Mouse (Mus musculus): Measurements from ENCODE around the gene Rgp1. TPM values are rescaled to one million over a fixed set of nuclear protein-coding genes. Genes with fewer than 3 reads are reported as not detected.
"Not testable (repeated sequence)": the region's sequence is repeated elsewhere in the genome, so short reads cannot be mapped to it uniquely, and the experiment has no call there.

The Rgp1 gene
- polyA plus RNA-seq, 1 experiment from 2014 or later: 21.0 TPM

DNA sequence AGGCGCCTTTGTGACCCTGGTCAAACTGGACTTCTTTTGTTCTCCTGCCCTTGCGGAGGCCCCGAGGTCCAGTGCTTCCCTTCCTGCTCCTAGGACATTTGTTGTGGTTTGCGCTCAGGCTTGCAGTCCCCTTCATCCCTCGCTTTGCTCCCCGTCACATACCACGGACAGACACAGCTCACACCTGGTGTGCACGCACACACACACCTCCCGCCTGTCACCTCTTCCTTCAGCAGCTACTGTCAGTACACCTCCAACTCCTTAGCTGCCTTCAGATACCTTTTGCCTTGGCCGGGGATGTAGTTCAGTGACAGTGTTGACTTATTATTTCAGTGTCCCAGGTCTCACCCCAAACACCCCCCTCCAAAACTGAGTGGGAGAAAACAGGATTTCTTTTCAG lies 7.2 kb downstream of the Rgp1 start:
- Histone ChIP-seq H3K27ac (replicated peaks) (no peak overlapping the region), H3K9me3 (replicated peaks) (no peaks in the 10 kb centered on the region), H3K4me1 (peaks cover 23% of the 10 kb centered on the region), H3K4me3 (no peak overlapping the region), H3K36me3 (peaks cover 46% of the 10 kb centered on the region), H3K27me3 (ENCODE audit: low read depth, poor library complexity, severe bottlenecking) (no peaks in the 10 kb centered on the region)
- 56% methylated on average over 10 of the region's 10 CpGs for WGBS
- no peak for DNase-seq (ENCODE audit: low spot score)

DNA sequence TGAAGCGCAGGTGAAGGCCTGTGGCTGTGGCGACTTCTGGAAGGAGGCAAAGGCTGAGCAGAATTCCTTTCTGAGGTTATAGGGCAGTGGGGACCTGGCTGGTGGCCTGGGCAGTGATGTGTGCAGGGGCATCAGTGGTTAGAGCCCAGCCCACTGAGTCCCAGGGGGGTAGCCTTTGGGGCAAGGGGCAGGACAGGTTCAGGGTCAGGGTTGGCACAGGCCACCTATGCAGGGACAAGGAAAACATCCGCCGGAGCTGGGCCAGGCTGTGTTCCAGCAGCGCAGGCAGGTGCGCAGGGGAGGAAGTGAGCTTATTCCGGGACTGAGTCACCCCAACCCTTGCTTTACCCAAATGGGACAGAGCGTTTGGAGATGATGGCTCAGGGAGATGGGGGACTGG lies 7.9 kb downstream of the Rgp1 start:
- Histone ChIP-seq H3K9me3 (replicated peaks) (no peaks in the 10 kb centered on the region), H3K4me1 (peaks cover 23% of the 10 kb centered on the region), H3K4me3 (no peak overlapping the region), H3K27me3 (ENCODE audit: low read depth, poor library complexity, severe bottlenecking) (no peaks in the 10 kb centered on the region), H3K27ac (replicated peaks) (no peak overlapping the region), H3K36me3 (peaks cover 38% of the 10 kb centered on the region)
- 75% methylated on average over 8 of the region's 8 CpGs for WGBS
- no peak for DNase-seq (ENCODE audit: low spot score)

DNA sequence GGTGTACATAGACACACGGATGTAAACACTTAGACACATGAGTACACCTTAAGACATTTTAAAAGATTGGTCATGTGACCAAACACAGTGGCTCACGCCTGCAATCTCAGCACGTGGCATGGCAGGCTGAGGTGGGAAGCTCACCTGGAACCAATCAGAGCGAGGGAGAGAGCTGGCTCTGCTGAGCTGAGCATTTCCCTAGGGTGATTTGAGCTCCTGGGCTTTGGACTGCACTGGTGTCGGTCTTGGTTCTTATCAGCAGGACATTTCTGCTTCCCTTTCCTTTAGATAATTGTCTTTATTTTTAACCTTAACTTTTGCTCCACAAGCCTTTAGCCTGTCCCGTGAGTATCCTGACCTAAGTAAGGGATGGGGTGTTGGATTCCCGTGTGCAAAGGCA lies 9.2 kb downstream of the Rgp1 start:
- 73% methylated on average over 7 of the region's 7 CpGs for WGBS
- DNase-seq (ENCODE audit: low spot score): no peak
- Histone ChIP-seq H3K9me3 (replicated peaks) (no peaks in the 10 kb centered on the region), H3K4me3 (no peak overlapping the region), H3K36me3 (peaks cover 26% of the 10 kb centered on the region), H3K27ac (replicated peaks) (no peak overlapping the region), H3K4me1 (peaks cover 23% of the 10 kb centered on the region), H3K27me3 (ENCODE audit: low read depth, poor library complexity, severe bottlenecking) (no peaks in the 10 kb centered on the region)

DNA sequence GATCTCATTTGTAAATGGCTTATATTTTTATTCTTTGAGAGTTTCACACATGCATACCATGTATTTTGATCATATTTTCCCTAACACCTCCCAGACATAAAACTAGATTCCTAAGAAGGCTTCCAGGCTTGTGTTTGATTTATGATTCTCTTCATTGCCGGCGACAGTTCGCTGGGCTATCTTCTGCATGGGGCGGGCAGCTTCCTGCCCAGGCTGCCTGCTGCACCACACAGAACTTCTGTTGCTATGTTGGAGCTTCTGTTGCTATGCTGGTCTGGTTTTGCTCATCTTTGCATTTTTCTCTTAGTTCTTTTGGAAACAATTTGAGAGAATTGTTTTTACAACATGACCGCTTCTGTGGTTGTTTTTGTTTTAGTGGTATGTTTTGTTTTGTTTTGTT lies 13.0 kb downstream of the Rgp1 start:
- no peaks in the 10 kb centered on the region for H3K9me3 ChIP-seq (replicated peaks)
- H3K27me3 ChIP-seq (ENCODE audit: low read depth, poor library complexity, severe bottlenecking): no peaks in the 10 kb centered on the region
- H3K4me1 ChIP-seq: peaks cover 5% of the 10 kb centered on the region; the same call in 1 of the 2 replicates
- no peaks in the 10 kb centered on the region for H3K36me3 ChIP-seq
- H3K27ac ChIP-seq (replicated peaks): no peak overlapping the region
- DNase-seq (ENCODE audit: low spot score): no peak
- H3K4me3 ChIP-seq: no peak overlapping the region
- WGBS: 92% methylated on average over 5 of the region's 5 CpGs

DNA sequence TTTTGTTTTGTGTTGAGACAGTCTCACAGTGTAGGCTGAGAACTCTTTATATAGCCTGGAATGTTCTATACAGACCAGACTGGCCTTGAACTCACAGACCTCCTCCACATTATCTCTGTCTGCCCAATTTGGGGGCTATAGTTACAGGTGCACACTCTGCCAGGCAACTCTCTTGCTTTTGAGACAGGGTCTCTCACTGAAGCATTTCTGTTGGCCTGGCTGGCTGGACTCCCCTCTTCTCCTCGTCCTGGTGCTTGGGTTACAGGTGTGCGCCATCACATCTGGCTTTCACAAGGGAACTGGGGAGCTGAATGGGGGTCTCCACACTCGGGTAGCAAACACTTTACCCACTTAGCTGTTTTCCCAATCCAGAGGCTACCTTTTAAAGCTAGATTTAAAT lies 13.4 kb downstream of the Rgp1 start:
- no peak overlapping the region for H3K4me3 ChIP-seq
- no peaks in the 10 kb centered on the region for H3K9me3 ChIP-seq (replicated peaks)
- H3K27ac ChIP-seq (replicated peaks): no peak overlapping the region
- H3K4me1 ChIP-seq: peaks cover 5% of the 10 kb centered on the region; the same call in 1 of the 2 replicates
- WGBS: 75% methylated on average over 3 of the region's 3 CpGs
- no peaks in the 10 kb centered on the region for H3K27me3 ChIP-seq (ENCODE audit: low read depth, poor library complexity, severe bottlenecking)
- no peaks in the 10 kb centered on the region for H3K36me3 ChIP-seq
- DNase-seq (ENCODE audit: low spot score): no peak

DNA sequence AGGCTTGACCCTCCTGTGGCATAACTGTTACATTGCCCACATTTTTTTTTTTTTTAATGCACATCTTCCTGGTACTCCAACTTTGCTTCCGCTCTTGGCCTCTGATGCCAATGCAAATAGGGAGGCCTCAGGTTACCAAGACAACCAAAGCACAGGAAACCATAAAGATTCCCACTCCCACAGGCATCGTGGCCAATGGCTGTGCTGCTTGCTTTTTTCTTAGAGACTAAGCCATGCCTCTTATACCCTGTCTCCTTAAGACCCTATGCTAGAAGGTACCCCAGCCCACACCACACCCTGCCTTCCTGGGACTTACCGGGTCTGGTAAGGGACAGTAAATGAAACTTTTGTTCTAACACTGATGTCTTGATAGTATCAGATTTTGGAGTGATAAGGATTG lies 14.9 kb downstream of the Rgp1 start:
- no peaks in the 10 kb centered on the region for H3K27me3 ChIP-seq (ENCODE audit: low read depth, poor library complexity, severe bottlenecking)
- no peak overlapping the region for H3K27ac ChIP-seq (replicated peaks)
- H3K9me3 ChIP-seq (replicated peaks): no peaks in the 10 kb centered on the region
- peaks cover 5% of the 10 kb centered on the region; the same call in 1 of the 2 replicates for H3K4me1 ChIP-seq
- WGBS: 78% methylated on average over 3 of the region's 3 CpGs
- no peak overlapping the region for H3K4me3 ChIP-seq
- no peaks in the 10 kb centered on the region for H3K36me3 ChIP-seq
- no peak for DNase-seq (ENCODE audit: low spot score)

DNA sequence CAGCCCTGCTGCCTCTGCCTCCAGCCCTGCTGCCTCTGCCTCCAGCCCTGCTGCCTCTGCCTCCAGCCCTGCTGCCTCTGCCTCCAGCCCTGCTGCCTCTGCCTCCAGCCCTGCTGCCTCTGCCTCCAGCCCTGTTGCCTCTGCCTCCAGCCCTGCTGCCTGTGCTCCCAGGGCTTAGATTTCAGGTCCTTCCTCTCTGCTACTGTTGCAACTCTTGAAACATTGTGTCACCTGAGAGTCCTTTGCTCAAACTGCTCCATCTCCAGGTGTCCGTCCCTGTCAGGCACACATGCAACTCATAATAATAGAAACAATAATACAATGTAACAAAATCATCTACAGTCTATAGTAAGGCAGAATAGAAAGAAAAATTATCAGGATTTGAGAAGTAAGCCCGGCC lies 18.1 kb downstream of the Rgp1 start:
- H3K27me3 ChIP-seq (ENCODE audit: low read depth, poor library complexity, severe bottlenecking); H3K4me3 ChIP-seq; H3K36me3 ChIP-seq; DNase-seq (ENCODE audit: low spot score); H3K27ac ChIP-seq (replicated peaks); H3K4me1 ChIP-seq; H3K9me3 ChIP-seq (replicated peaks): not testable (repeated sequence)
- WGBS: 76% methylated on average over 2 of the region's 2 CpGs

DNA sequence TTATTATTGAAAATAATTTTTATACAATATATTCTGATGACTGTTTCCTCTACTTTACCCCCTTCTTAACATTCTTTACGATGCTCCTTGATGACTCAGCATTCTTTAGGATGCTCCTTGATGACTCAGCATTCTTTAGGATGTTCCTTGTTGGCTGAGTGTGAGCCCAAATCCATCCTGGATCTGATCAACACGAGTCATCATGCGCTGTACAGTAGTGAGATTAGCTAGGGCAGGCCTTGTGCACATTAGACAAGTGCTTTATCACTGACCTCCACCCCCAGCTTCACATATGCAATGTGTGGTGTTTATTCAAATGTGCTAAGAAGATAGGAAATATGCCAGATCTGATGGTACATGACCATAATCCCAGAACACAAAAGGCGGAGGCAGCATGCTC lies 19.7 kb downstream of the Rgp1 start:
- no peak for DNase-seq (ENCODE audit: low spot score)

DNA sequence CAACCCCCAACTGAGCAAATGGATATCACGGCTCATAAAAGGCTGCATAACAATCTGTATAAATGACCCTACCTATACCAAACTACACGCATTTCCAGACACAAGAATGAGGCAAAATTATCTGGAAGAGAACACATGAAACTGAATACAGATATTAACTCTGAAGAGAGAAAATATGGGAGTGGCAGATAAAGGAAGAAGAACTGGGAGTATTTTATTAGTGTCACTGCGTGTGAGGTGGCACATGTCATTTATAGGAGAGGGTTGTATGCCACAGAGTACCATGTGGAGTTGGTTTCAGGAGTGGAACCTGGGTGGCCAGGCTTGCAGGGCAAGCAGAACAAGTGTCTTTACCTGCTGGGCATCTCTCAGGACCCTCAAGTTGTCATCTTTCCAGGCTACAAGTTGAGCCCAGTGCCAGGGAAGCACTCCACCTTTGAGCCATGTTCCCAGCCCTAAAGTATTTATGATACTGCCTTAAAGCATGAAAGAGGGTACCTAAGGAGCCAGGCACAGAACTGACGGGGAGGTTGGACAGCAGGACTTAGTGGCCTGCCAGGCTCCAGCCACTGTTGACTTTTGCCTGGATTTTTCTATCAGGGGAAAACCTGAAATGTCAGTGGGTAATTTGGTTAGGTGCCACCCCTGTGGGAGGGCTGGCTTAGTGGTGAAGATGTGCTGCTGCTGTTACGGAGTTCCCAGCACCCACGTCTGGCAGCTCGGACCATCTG lies 20.3 kb downstream of the Rgp1 start:
- WGBS: 91% methylated on average over 7 of the region's 7 CpGs
- Histone ChIP-seq H3K36me3 (no peaks in the 10 kb centered on the region), H3K27ac (replicated peaks) (no peak overlapping the region), H3K4me1 (no peaks in the 10 kb centered on the region), H3K4me3 (no peak overlapping the region), H3K9me3 (replicated peaks) (no peaks in the 10 kb centered on the region), H3K27me3 (ENCODE audit: low read depth, poor library complexity, severe bottlenecking) (no peaks in the 10 kb centered on the region)
- no peak for DNase-seq (ENCODE audit: low spot score)

More for the DNA sequence above, 19.7 kb downstream of the Rgp1 start:
- WGBS: 87% methylated on average over 4 of the region's 4 CpGs
- no peaks in the 10 kb centered on the region for H3K36me3 ChIP-seq
- no peak overlapping the region for H3K27ac ChIP-seq (replicated peaks)
- no peaks in the 10 kb centered on the region for H3K27me3 ChIP-seq (ENCODE audit: low read depth, poor library complexity, severe bottlenecking)
- no peaks in the 10 kb centered on the region for H3K9me3 ChIP-seq (replicated peaks)
- no peak overlapping the region for H3K4me3 ChIP-seq
- H3K4me1 ChIP-seq: peaks cover 4% of the 10 kb centered on the region; the same call in 1 of the 2 replicates

DNA sequence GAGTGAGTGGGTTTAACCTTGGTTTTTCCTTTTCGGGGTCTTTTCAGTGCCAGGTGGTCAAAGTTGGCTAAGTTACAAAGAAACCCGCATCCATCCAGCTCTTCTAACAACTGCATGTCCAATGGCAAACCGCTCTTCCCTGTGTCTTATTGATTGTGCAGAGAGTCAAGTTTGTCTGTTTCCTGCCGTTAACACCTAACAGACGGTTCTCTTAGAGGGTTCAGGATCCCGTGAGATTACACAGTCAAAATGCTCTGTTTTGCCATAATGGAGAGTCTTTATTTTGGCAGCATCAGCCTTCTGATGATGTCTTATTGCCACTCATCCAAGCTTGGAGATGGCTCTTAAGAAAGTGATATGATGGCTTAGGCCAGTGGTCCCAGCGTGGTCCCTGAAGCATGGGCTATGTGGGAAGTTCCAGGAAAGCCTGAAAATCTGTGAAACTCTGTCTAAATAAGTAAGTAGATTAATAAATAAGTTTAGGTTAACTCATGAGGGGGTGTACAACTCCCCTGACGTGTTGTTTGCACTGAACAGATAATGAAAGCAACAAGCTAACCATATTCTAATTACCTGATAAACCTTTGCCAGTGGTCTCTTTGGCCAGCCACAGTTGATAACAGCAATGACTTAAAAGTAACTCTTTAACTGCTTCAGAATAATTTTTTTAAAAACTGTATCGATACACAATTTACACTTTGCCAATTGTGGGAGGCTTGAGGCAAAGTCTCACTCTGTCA lies 21.9 kb downstream of the Rgp1 start:
- no peak overlapping the region for H3K4me3 ChIP-seq
- no peaks in the 10 kb centered on the region for H3K27me3 ChIP-seq (ENCODE audit: low read depth, poor library complexity, severe bottlenecking)
- H3K27ac ChIP-seq (replicated peaks): no peak overlapping the region
- 91% methylated on average over 9 of the region's 9 CpGs for WGBS
- H3K4me1 ChIP-seq: no peaks in the 10 kb centered on the region
- no peaks in the 10 kb centered on the region for H3K36me3 ChIP-seq
- DNase-seq (ENCODE audit: low spot score): no peak
- no peaks in the 10 kb centered on the region for H3K9me3 ChIP-seq (replicated peaks)

DNA sequence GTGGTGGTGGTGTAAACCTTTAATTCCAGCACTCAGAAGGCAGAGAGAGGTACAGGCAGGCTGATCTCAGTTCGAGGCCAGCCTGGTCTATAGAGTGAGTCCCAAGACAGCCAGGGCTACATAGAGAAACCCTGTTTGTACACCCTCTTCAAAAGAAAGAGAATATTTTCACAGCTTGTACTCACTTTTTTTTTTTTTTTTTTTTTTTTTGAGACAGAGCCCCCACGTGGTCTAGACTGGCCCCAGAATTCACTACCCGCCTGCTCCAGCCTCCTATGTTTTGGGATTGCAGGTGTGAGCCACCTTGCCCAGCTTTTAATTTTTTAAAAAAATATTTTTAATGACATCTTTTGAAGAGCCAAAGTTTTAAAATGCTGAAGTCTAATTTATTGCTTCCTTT lies 25.6 kb downstream of the Rgp1 start:
- H3K36me3 ChIP-seq: no peaks in the 10 kb centered on the region
- WGBS: 79% methylated on average over 3 of the region's 3 CpGs
- H3K4me3 ChIP-seq: no peak overlapping the region
- no peak for DNase-seq (ENCODE audit: low spot score)
- H3K9me3 ChIP-seq (replicated peaks): no peaks in the 10 kb centered on the region
- no peaks in the 10 kb centered on the region for H3K27me3 ChIP-seq (ENCODE audit: low read depth, poor library complexity, severe bottlenecking)
- H3K4me1 ChIP-seq: no peaks in the 10 kb centered on the region
- H3K27ac ChIP-seq (replicated peaks): no peak overlapping the region

DNA sequence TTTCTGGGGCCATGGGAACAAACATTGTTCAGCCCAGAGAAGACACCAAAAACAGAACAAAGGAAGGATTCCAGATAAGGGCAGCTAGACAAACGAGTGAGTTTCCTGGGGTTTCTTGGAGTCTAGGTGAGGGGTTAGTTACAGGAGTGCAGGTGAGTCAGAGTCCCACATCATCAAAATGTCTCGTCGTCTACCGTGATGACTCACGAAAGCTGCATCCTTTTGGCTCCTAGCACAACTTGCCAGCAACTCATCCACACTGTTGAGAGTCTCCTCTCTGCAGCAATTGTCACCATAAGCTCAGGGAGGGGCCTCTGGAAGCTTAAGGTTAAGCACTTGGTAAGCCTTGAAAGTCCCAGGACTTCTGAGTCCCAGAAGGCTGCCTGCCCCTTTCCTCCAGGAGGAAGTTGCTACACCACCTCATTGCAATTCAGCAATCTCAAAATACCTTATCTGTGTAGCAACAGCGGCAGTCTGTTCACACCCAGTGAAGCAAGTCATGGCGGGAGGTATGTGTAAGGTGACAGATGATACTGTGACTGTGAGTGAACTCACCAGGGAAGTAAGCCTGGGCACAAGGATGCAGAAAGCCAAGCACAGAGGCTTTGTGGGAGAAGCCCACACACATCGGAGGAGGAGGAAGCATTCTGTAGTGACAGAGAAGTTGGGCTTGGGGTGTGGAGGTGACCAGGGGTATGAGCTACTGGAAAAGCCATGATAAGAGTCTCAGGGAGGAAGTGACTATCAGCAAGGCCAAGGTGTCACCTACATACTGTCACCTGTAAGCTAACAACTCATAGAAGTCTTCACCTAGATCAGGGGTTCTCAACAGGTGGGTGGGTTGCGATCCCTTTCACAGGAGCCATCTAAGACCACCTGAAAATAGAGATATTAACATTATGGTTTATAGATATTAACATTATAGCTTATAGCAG lies 26.5 kb downstream of the Rgp1 start:
- Histone ChIP-seq H3K9me3 (replicated peaks) (no peaks in the 10 kb centered on the region), H3K36me3 (no peaks in the 10 kb centered on the region), H3K27ac (replicated peaks) (no peak overlapping the region), H3K27me3 (ENCODE audit: low read depth, poor library complexity, severe bottlenecking) (no peaks in the 10 kb centered on the region), H3K4me3 (no peak overlapping the region), H3K4me1 (no peaks in the 10 kb centered on the region)
- no peak for DNase-seq (ENCODE audit: low spot score)
- WGBS: 82% methylated on average over 9 of the region's 9 CpGs

Data from midbrain, embryonic 10.5 days (tissue).